Mouse (Mus musculus) inflammation-experienced regulatory T-cells, adult 16 weeks (primary cell): ENCODE measurements around the gene Fam173a. TPM values are rescaled to one million over a fixed set of nuclear protein-coding genes. Genes with fewer than 3 reads are reported as not detected.

Experiments used
- polyA plus RNA-seq: library from polyadenylated mRNA; unstranded; fragments of 100-300 nt; shearing (Covaris generic); gene quantifications from one replicate; pipeline ENCODE4 v1.2.1, GENCODE M21; 2017

Fam173a gene
- 247 TPM for polyA plus RNA-seq

DNA sequence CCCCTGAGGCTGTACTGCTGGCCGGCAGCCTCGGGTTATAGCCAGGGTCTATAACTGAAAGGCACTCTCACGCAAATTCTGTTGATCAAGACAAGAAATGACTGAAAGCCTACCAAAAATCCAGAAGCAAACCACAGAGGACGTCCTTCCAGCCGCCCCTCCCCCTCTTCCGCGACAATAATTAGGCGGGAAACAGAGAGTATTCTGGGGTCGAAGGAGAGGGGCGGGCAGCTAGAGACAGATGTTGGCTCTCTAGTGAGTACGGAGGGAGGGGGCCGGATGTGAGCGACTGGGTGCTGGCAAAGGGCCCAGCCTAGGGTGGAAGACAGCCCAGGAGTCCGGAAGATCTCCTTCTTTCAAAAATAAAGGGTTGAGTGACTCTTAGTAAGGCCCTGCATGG, at the start of gene Fam173a:
Gene Fam173a (minus strand): TSS at position 287 of the 400 bp plus-strand sequence.

DNA sequence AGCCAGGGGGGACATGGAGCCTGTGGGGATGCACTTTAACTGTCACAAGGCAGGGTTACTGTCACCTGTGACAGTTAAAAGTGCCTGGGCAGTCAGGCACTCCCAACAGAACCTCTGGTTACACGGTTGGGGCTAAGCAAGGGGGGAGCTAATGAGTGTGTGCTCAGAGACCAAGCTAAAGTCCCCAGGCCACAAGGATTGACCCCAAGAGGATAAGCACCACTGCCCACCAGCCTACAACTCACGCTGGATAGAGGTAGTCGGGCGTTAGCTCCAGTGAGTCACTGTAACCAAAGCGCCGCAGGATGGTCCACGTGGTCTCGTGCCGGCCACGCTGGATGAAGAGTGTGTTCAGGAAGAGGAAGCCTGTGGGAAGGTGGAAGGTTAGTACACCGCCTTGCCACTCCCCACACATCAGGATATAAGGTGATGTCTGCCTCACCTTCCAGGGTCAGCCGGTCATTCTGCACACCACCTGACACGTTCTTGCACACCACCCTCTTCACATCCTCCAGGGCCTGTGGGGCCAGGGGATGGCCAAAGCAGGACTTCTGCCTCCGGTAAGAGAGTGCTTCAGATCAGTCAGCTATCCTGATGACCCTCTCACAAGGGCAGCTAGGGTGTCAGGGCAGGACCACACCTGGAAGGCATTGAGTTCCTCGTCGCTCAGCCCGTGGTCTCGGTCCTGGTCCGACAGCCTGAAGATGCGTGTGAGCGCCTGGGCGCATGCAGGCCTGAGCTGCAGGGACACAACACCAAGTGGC, 48.6 kb upstream of the Fam173a start, which contains the start of gene Gm20683:
Gene Gm20683 (minus strand): TSS at position 647 of the 764 bp plus-strand sequence.

DNA sequence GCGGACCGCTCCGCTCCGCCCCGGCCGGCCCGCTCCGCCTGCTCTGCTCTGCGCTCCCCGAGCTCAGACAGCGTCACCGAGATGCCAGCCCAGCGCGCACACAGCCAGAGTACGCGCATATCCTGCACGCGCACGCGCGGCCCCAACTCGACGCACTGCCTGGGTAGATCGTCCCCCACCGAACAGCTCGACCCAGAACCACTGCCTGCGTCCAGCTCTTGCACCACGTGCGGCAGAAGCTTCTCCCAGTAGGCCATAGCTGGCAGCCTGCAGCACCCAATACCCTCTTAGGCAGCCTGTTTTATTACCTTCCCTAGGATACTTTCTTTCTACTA, 44.3 kb upstream of the Fam173a start, which contains the start of gene Rhbdl1:
Gene Rhbdl1 (minus strand): TSS at position 220 of the 335 bp plus-strand sequence.

GRCm38 (mm10) chr17:25833291-25833663, 40.6 kb upstream of the Fam173a start, which contains the start of gene Stub1:
TSS of gene Stub1 (minus strand) at chr17:25833404.

GRCm38 (mm10) chr17:25828712-25829557, 36.2 kb upstream of the Fam173a start, which contains the start of gene Jmjd8:
TSS of gene Jmjd8 (plus strand) at chr17:25828867.

DNA sequence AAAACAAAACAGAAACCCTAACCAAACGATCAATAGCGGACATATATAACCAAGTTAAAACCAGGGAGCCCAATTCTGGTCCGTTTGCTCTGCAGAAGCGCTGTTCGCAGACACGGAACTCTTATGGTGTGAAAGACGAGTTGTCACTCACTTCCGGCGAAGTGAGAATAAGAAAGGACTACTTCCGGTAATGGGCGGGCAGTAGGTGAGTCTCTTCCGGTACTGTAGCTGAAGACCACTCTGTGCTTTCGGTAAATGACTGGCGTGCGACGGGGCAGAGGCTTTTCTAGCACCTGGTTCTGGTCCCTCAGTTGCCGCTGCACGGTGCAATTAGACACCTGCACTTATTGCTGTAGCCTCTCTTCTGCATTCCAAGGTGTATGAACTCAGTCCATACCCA, 30.8 kb upstream of the Fam173a start, which contains the start of gene Wdr24:
Gene Wdr24 (plus strand): TSS at position 176 of the 400 bp plus-strand sequence.

GRCm38 (mm10) chr17:25808789-25809605, 16.3 kb upstream of the Fam173a start, which contains the start of gene Fbxl16:
TSS of gene Fbxl16 (plus strand) at chr17:25809085.

GRCm38 (mm10) chr17:25796951-25797369, 4.3 kb upstream of the Fam173a start, which contains the start of gene Metrn:
TSS of gene Metrn (minus strand) at chr17:25797136.

GRCm38 (mm10) chr17:25795609-25796092, 3.0 kb upstream of the Fam173a start, which contains the start of gene AC134908.4:
TSS of gene AC134908.4 (minus strand) at chr17:25795659.

GRCm38 (mm10) chr17:25786280-25786679, 6.4 kb downstream of the Fam173a start, which contains the start of gene Ccdc78:
TSS of gene Ccdc78 (plus strand) at chr17:25786580.

DNA sequence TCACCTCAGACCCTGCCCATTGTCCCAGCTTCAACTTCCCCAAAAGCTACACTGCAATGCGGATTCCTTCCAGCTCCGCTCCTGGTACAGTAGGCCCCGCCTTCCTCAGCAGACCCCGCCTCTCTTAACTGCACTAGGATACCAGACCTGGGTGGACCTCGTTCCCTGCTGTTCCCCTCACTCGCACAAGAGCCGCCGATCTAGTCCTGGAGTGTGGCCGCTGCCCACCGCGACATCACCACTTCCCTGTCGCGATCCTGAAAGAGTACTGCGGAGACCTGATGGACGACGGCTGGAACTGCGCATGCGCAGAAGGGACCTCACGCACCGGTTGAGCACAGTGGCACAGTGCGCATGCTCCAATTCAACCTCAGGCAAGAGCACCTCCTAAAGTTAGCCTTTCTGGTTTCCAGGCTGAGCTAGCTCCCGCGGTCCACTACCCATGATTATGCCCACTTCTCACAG, 7.4 kb downstream of the Fam173a start, which contains the start of gene Haghl:
Gene Haghl (minus strand): TSS at position 393 of the 465 bp plus-strand sequence.

DNA sequence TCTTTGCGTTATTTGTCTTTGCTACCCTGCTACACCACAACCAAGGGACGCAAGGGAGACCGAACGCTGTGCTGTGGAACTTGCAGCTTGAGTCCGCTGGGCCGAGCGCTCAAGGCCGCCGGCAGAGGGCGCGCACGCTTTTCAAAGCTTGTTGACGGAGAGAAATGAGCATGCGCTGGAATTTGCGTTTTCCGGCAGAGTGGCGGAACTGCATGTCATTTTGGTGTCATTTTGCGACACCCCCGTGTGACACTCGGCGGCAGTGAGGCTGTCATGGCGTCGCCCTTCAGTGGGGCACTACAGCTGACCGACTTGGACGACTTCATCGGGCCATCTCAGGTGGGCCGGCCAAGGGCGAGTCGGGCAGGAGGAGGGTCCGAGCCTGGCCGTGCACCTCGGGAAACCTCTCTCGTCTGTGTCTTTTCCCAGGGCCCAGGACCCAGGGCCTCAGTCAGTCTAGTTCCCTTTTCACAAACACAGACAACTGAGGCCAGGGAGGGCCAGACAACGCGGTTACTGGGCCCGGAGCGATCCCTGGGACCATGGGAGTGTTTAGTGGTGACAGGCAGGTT, 19.1 kb downstream of the Fam173a start, which contains the start of gene Narfl:
Gene Narfl (plus strand): TSS at position 228 of the 572 bp plus-strand sequence.

GRCm38 (mm10) chr17:25754241-25754640, 38.5 kb downstream of the Fam173a start, which contains the start of gene Msln:
TSS of gene Msln (minus strand) at chr17:25754378.

Other genes with a start within 250 kb of the Fam173a start
- not detected for gene Sox8, start 222.2 kb downstream of the Fam173a start, polyA plus RNA-seq
- gene Lmf1, start 213.8 kb downstream of the Fam173a start, polyA plus RNA-seq = 27.7 TPM
- gene Gng13, start 75.7 kb downstream of the Fam173a start, polyA plus RNA-seq = not detected
- 7.4 TPM for gene Chtf18, start 65.5 kb downstream of the Fam173a start, polyA plus RNA-seq
- 18.0 TPM for gene Rpusd1, start 65.2 kb downstream of the Fam173a start, polyA plus RNA-seq
- gene Mslnl, start 56.9 kb downstream of the Fam173a start, polyA plus RNA-seq = not detected
- gene Msln, start 38.5 kb downstream of the Fam173a start, polyA plus RNA-seq = not detected
- gene Narfl, start 19.1 kb downstream of the Fam173a start, polyA plus RNA-seq = 32.2 TPM
- gene Haghl, start 7.2 kb downstream of the Fam173a start, polyA plus RNA-seq = 59.1 TPM
- gene Ccdc78, start 6.3 kb downstream of the Fam173a start, polyA plus RNA-seq = 0.35 TPM
- gene AC134908.4, start 2.8 kb upstream of the Fam173a start, polyA plus RNA-seq = not detected
- gene Metrn, start 4.2 kb upstream of the Fam173a start, polyA plus RNA-seq = 15.2 TPM
- gene Fbxl16, start 16.2 kb upstream of the Fam173a start, polyA plus RNA-seq = not detected
- gene Wdr24, start 30.7 kb upstream of the Fam173a start, polyA plus RNA-seq = 54.5 TPM
- gene Jmjd8, start 36.0 kb upstream of the Fam173a start, polyA plus RNA-seq = 46.5 TPM
- 123 TPM for gene Stub1, start 40.5 kb upstream of the Fam173a start, polyA plus RNA-seq
- 0.80 TPM for gene Rhbdl1, start 44.4 kb upstream of the Fam173a start, polyA plus RNA-seq
- 0.59 TPM for gene Gm20683, start 48.9 kb upstream of the Fam173a start, polyA plus RNA-seq
- 49.6 TPM for gene Rhot2, start 52.0 kb upstream of the Fam173a start, polyA plus RNA-seq
- 9.9 TPM for gene Wdr90, start 68.6 kb upstream of the Fam173a start, polyA plus RNA-seq
- 6.3 TPM for gene Mcrip2, start 75.9 kb upstream of the Fam173a start, polyA plus RNA-seq
- gene Mettl26, start 82.2 kb upstream of the Fam173a start, polyA plus RNA-seq = 103 TPM
- gene Wfikkn1, start 88.0 kb upstream of the Fam173a start, polyA plus RNA-seq = 1.0 TPM
- 9.1 TPM for gene Rab40c, start 126.8 kb upstream of the Fam173a start, polyA plus RNA-seq
- 76.3 TPM for gene Pigq, start 152.0 kb upstream of the Fam173a start, polyA plus RNA-seq
- not detected for gene Nhlrc4, start 152.1 kb upstream of the Fam173a start, polyA plus RNA-seq
- gene A930017K11Rik, start 159.7 kb upstream of the Fam173a start, polyA plus RNA-seq = not detected
- 27.9 TPM for gene Capn15, start 192.9 kb upstream of the Fam173a start, polyA plus RNA-seq